10 mouse cellular contexts compared by ENCODE assay signal in genomic region chr12:69474916-69475661, GRCm38 (mm10).
DNase-seq lines count a peak whose midpoint lies in the region; TF ChIP-seq lines count a peak whose summit lies in the region.
"Had no signal": no experiment of that assay in that cellular context is flagged by ENCODE, and none has a peak within 500 bp of the region (broad histone marks: within the 10 kb centered on the region; RNA-seq: fewer than 3 reads in every experiment).

No protein-coding gene starts in this region.

- H3K27me3 ChIP-seq in E14TG2a.4 (ENCODE audit: insufficient read depth, low read length): peaks cover 18% of the 10 kb centered on the region

- no peak for TF ChIP-seq CTCF in E14TG2a.4 (conservative IDR thresholded peaks at IDR 0.05; ENCODE audit: low read length)

- intact Hi-C loops in heart, postnatal 10 days (cut with DNase I): no loop called here

- peak; percentile 56 for DNase-seq in adrenal gland, adult 2 months
- DNase-seq in adrenal gland, adult 8-10 months: no peak
- DNase-seq in cerebellum, postnatal 25 days: peak; percentile 70 to 72
- peak; percentile 37 to 45 for DNase-seq in heart, postnatal 10 days
- peak; percentile 77 for DNase-seq in lung, postnatal 25 days (ENCODE audit: low spot score)
- DNase-seq in testis, postnatal 14 days (ENCODE audit: low spot score): peak; percentile 39
- DNase-seq in layer of hippocampus, adult 11-12 months (ENCODE audit: low spot score): no peak

- peaks cover 35% of the 10 kb centered on the region for H3K4me1 ChIP-seq in E14TG2a.4 (replicated peaks; ENCODE audit: low read depth, low read length)

- peak overlapping the region; percentile 39 for H3K4me3 ChIP-seq in E14TG2a.4 (replicated peaks; ENCODE audit: low read length)
- H3K4me3 ChIP-seq: midbrain, embryonic 12.5 days had no signal

- H3K9me3 ChIP-seq in E14TG2a.4 (ENCODE audit: low read length): peaks cover 7% of the 10 kb centered on the region; the same call in 1 of the 2 replicates
- H3K9me3 ChIP-seq: G1E; midbrain, embryonic 12.5 days had no signal

- no peaks in the 10 kb centered on the region for H3K36me3 ChIP-seq in E14TG2a.4 (ENCODE audit: insufficient read depth, low read length)
- H3K36me3 ChIP-seq: G1E; midbrain, embryonic 12.5 days had no signal

Comparison
In these comparisons a context has a peak if more than half of its experiments do, and no peak if none do; other contexts are left out.
1. DNase-seq: peak in adrenal gland, adult 2 months (single experiment), cerebellum, postnatal 25 days (2 of 2), heart, postnatal 10 days (2 of 2), lung, postnatal 25 days (single experiment) and testis, postnatal 14 days (single experiment); none in adrenal gland, adult 8-10 months (single experiment) and layer of hippocampus, adult 11-12 months (single experiment).